ENCODE assay signal across 18 mouse cellular contexts in genomic region chr3:30464497-30464896, GRCm38 (mm10).
"Had no signal": no experiment of that assay in that cellular context is flagged by ENCODE, and none has a peak within 500 bp of the region (broad histone marks: within the 10 kb centered on the region; RNA-seq: fewer than 3 reads in every experiment).

No protein-coding gene starts in this region.

- H3K27ac ChIP-seq: midbrain, embryonic 10.5 days; midbrain, embryonic 12.5 days; neural tube, embryonic 13.5 days; neural tube, embryonic 15.5 days had no signal

- H3K4me3 ChIP-seq: midbrain, embryonic 10.5 days; midbrain, embryonic 12.5 days; myocyte; neural tube, embryonic 13.5 days; neural tube, embryonic 15.5 days had no signal

- H3K9me3 ChIP-seq: midbrain, embryonic 10.5 days; midbrain, embryonic 12.5 days; neural tube, embryonic 13.5 days; neural tube, embryonic 15.5 days had no signal

- H3K27me3 ChIP-seq: midbrain, embryonic 12.5 days; neural tube, embryonic 13.5 days; neural tube, embryonic 15.5 days had no signal

- H3K4me2 ChIP-seq: lung, embryonic 14.5 days; midbrain, embryonic 12.5 days; neural tube, embryonic 13.5 days; neural tube, embryonic 15.5 days had no signal

- H3K36me3 ChIP-seq: midbrain, embryonic 10.5 days; midbrain, embryonic 12.5 days; neural tube, embryonic 13.5 days; neural tube, embryonic 15.5 days had no signal

- DNase-seq: lung, adult 18-20 months; lung, embryonic 14.5 days; lung, postnatal 10 days; lung, postnatal 4 days; midbrain, embryonic 14.5 days; retina, postnatal 1 day; right cerebral cortex, adult 18-20 months; right cerebral cortex, postnatal 4 days; spleen, adult 18-20 months; thymus, adult 18-20 months; thymus, postnatal 14 days; thymus, postnatal 4 days had no signal

- ATAC-seq: midbrain, embryonic 16.5 days had no signal

- H3K4me1 ChIP-seq: neural tube, embryonic 13.5 days; neural tube, embryonic 15.5 days had no signal

- H3K9ac ChIP-seq: lung, embryonic 14.5 days; midbrain, embryonic 12.5 days; neural tube, embryonic 13.5 days; neural tube, embryonic 15.5 days had no signal
